Mouse (Mus musculus) NIH3T3 (cell line): ENCODE measurements around the gene Olfr1472.
"Not testable (repeated sequence)": the region's sequence is repeated elsewhere in the genome, so short reads cannot be mapped to it uniquely, and the experiment has no call there.

ENCODE experiments used
- DNase-seq: peaks from one replicate; pipeline ENCODE4 v3.0.0-alpha.2; 2012; ENCODE audit warnings: low read depth

The Olfr1472 gene

GRCm38 (mm10) chr19:13455986-13456385 lies at the start of gene Olfr1472:
Gene Olfr1472 (minus strand): TSS chr19:13456086.
- no peak for DNase-seq

DNA sequence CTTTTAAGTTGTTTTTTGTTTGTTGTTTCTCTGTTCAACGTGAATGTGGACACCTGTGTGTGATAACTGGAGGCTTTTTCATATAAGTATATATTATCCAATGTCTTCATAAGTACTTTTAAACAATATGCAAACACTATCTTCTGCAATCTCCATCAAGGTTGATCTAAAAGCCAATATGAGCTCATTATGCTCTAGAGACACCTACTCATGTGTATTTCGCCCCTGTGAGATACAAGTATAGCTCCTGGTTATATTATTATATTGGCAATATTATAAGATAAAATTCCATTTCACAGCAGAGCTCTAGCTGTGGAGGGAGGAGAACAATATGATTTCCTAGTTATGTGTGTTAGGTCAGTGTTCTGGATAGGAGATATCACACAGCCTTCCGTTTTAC lies 44.4 kb upstream of the Olfr1472 start, which contains the start of gene Olfr1477:
TSS of gene Olfr1477 (plus strand) at position 301 of the 400 bp plus-strand sequence.
- DNase-seq, result no peak

DNA sequence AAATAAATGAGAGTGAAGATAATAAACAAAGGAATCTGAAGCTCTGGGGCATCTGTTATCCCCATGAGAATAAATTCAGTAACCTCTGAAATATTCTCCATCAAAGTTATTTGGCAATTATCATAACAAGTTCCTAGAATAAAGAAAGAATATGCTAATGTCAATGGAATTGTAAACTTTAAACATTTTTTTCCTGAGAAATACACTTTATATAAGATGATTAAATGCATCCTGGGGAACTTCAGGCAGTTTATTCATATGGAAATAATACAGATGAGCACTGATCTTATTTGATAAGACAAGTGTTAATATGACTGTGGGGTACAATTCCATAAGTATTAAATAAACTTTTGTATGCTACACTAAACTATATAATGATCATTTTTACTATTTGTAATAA lies 24.2 kb upstream of the Olfr1472 start, which contains the start of gene Olfr1475:
TSS of gene Olfr1475 (minus strand) at position 101 of the 400 bp plus-strand sequence.
- no peak for DNase-seq

DNA sequence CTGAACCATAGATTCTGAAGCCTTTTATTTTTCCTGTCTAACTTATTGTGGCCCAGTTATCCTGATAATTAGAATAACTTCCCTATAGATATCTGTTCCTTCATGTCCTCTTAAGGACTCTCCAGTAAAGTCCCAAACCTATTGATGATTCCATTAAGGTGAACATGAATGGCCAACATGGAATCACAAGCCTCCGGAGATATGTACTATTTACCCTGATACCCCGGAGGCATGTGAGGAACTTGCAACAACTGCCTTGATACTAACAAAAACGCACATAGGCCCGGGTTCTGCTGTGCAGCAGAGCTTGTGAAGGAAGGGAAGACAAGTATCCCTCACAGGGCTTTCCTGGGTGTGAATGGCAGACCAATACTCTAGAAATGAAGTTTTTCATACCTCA lies 13.4 kb upstream of the Olfr1472 start, which contains the start of gene Olfr1474:
TSS of gene Olfr1474 (plus strand) at position 301 of the 400 bp plus-strand sequence.
- not testable (repeated sequence) for DNase-seq

DNA sequence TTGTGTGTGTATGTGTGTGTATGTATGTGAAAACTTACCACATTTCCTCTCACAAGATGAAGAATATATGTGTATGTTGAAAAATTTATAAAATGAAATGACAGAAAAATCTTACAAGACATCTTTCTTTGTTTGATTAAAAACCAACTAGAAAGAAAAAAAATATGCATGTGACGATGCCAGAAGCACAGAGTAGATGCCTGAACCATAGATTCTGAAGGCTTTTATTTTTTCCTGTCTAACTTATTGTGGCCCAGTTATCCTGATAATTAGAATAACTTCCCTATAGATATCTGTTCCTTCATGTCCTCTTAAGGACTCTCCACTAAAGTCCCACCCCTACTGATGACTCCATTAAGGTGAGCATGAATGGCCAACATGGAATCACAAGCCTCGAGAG lies 12.8 kb downstream of the Olfr1472 start, which contains the start of gene Olfr1471:
TSS of gene Olfr1471 (plus strand) at position 301 of the 400 bp plus-strand sequence.
- not testable (repeated sequence) for DNase-seq

- DNase-seq, result no peak
Observed at GRCm38 (mm10) chr19:13407549-13407948, 48.3 kb downstream of the Olfr1472 start, which contains the start of gene Olfr1469. Gene Olfr1469 (plus strand): TSS chr19:13407849.
